Mouse (Mus musculus) kidney, adult 2 months (tissue): ENCODE data around the gene Elfn1.

Source experiments
- CTCF ChIP-seq: fragments of 200-500 bp; conservative IDR thresholded peaks from 2 replicates; pipeline ENCODE4 v1.5.1; 2011; ENCODE audit warnings: low read depth, mild to moderate bottlenecking, control low read depth, low read length, moderate library complexity, mixed read lengths; ENCODE audit not compliant: insufficient read depth, insufficient read length
- POLR2A ChIP-seq: fragments of 200-500 bp; IDR thresholded peaks from one replicate; pipeline ENCODE4 v1.6.1; 2011; ENCODE audit warnings: low read depth, low read length, control low read depth

DNA sequence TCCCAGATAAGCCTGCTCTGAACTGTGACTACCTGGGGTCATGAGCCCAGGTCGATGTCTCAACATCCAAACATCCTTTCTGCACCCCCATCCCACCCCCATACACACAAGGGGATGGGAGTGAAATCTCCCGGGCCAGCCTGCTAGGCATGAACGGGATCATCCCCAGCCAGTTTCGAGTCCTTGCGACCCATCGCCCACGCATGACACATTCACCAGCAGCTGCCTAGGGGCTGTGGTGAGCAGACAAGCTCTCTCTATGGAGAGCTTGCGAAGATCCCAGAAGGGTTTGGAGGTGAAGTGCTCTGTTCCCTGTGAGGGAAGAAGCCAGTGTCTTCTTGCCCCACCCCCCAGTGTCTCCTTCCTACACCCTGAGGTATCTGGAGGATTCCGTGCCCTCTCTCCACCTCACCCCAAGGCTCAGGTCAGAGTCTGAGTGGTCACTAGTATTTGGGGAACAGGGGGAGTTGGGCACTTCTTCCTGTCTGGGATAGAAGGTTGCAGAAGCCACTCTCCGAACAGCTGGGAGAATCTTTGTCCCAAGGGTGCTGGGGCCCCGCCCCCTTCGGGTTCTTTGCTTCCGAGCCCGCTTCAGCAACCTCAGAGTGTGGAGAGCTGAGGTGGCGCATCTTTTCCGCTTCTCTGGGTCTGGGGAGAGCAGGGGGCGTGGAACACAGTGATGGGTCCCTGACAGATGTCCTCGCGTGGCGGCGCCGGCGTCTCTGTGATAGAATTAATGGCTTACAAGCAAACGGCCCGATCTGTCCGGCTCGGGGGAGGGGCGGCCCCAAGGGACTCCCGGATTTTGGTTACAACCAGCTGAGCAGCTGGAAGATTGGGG, 2.2 kb downstream of the Elfn1 start:
- no peak for TF ChIP-seq POLR2A
- TF ChIP-seq CTCF = no peak
